Comparison of ENCODE assay signal across 9 mouse cellular contexts in genomic region chr9:98424291-98424690, GRCm38 (mm10). TPM values are rescaled to one million over a fixed set of nuclear protein-coding genes. Genes with fewer than 3 reads are reported as not detected.
DNase-seq lines count a peak whose midpoint lies in the region; ATAC-seq lines count a peak whose summit lies in the region.
"Had no signal": no experiment of that assay in that cellular context is flagged by ENCODE, and none has a peak within 500 bp of the region (broad histone marks: within the 10 kb centered on the region; RNA-seq: fewer than 3 reads in every experiment).

No protein-coding gene starts in this region.

- H3K4me3 ChIP-seq in liver, embryonic 11.5 days (ENCODE audit: low read depth, low read length): peak overlapping the region; percentile 55
- H3K4me3 ChIP-seq in embryonic facial prominence, embryonic 14.5 days (ENCODE audit: low read depth, low read length): peak overlapping the region; percentile 61
- peak overlapping the region; percentile 68 for H3K4me3 ChIP-seq in intestine, embryonic 15.5 days (replicated peaks)
- peak overlapping the region; percentile 56 for H3K4me3 ChIP-seq in neural tube, embryonic 14.5 days (ENCODE audit: low read depth, low read length)

- no peak for ATAC-seq in liver, embryonic 11.5 days (replicated peaks; ENCODE audit: low FRiP score)
- no peak for ATAC-seq in embryonic facial prominence, embryonic 14.5 days (ENCODE audit: low read depth)
- ATAC-seq in intestine, embryonic 15.5 days: 0 out of 2 replicates have a peak, but pooled peaks have one; percentile 1
- no peak for ATAC-seq in neural tube, embryonic 14.5 days (ENCODE audit: low read depth)
- ATAC-seq: activated CD4-positive, CD25-positive, alpha-beta regulatory T cell, adult 4 months had no signal

- peak overlapping the region; percentile 77 for H3K4me2 ChIP-seq in liver, embryonic 11.5 days
- H3K4me2 ChIP-seq in embryonic facial prominence, embryonic 14.5 days (ENCODE audit: low read depth, low read length): peak overlapping the region; percentile 83
- H3K4me2 ChIP-seq in intestine, embryonic 15.5 days (replicated peaks): peak overlapping the region; percentile 90
- H3K4me2 ChIP-seq in neural tube, embryonic 14.5 days (ENCODE audit: low read depth, low read length): peak overlapping the region; percentile 71

- H3K4me1 ChIP-seq in liver, embryonic 11.5 days (replicated peaks; ENCODE audit: control insufficient read depth, insufficient read depth, low read length): peaks cover 28% of the 10 kb centered on the region
- peaks cover 37% of the 10 kb centered on the region for H3K4me1 ChIP-seq in embryonic facial prominence, embryonic 14.5 days (ENCODE audit: control insufficient read depth, insufficient read depth, low read length)
- peaks cover 43% of the 10 kb centered on the region for H3K4me1 ChIP-seq in intestine, embryonic 15.5 days (replicated peaks)
- H3K4me1 ChIP-seq in neural tube, embryonic 14.5 days (ENCODE audit: control insufficient read depth, insufficient read depth, low read length): peaks cover 16% of the 10 kb centered on the region

- H3K9me3 ChIP-seq in liver, embryonic 11.5 days (ENCODE audit: control insufficient read depth, low read length): no peaks in the 10 kb centered on the region
- H3K9me3 ChIP-seq in embryonic facial prominence, embryonic 14.5 days (ENCODE audit: control insufficient read depth, low read length): no peaks in the 10 kb centered on the region
- no peaks in the 10 kb centered on the region for H3K9me3 ChIP-seq in intestine, embryonic 15.5 days
- H3K9me3 ChIP-seq in neural tube, embryonic 14.5 days (ENCODE audit: control insufficient read depth, low read length): no peaks in the 10 kb centered on the region

- DNase-seq in liver, embryonic 11.5 days (ENCODE audit: low spot score): no peak
- DNase-seq in liver: no peak
- peak; percentile 31 for DNase-seq in embryonic facial prominence, embryonic 14.5 days (ENCODE audit: low spot score)
- DNase-seq in adrenal gland, postnatal 36 days: no peak
- DNase-seq in left cerebral cortex, adult 11 months (ENCODE audit: low spot score): no peak
- DNase-seq in frontal cortex, adult 2 months (ENCODE audit: extremely low spot score in 1 of 2, low spot score in 1 of 2): no peak

- H3K27me3 ChIP-seq in liver, embryonic 11.5 days (replicated peaks; ENCODE audit: control insufficient read depth, insufficient read depth, low read length): peaks cover 9% of the 10 kb centered on the region; the same call in 1 of the 2 replicates
- H3K27me3 ChIP-seq in embryonic facial prominence, embryonic 14.5 days (replicated peaks; ENCODE audit: control insufficient read depth, insufficient read depth, low read length): no peaks in the 10 kb centered on the region
- H3K27me3 ChIP-seq in intestine, embryonic 15.5 days (replicated peaks): no peaks in the 10 kb centered on the region
- no peaks in the 10 kb centered on the region for H3K27me3 ChIP-seq in neural tube, embryonic 14.5 days (ENCODE audit: control insufficient read depth, insufficient read depth, low read length)

- H3K9ac ChIP-seq in liver, embryonic 11.5 days (ENCODE audit: low read depth, low read length): peak overlapping the region; percentile 65; the same call in 1 of the 2 replicates
- peak overlapping the region; percentile 73 for H3K9ac ChIP-seq in embryonic facial prominence, embryonic 14.5 days (ENCODE audit: low read depth, low read length)
- peak overlapping the region; percentile 62; the same call in 1 of the 2 replicates for H3K9ac ChIP-seq in intestine, embryonic 15.5 days
- peak overlapping the region; percentile 60 for H3K9ac ChIP-seq in neural tube, embryonic 14.5 days (replicated peaks; ENCODE audit: low read depth, low read length)

- 5% methylated on average over 8 of the region's 8 CpGs for WGBS in liver, embryonic 11.5 days
- WGBS in embryonic facial prominence, embryonic 14.5 days: 1% methylated on average over 8 of the region's 8 CpGs
- 7% methylated on average over 8 of the region's 8 CpGs for WGBS in intestine, embryonic 15.5 days
- WGBS in neural tube, embryonic 14.5 days: 2% methylated on average over 8 of the region's 8 CpGs

- peak overlapping the region; percentile 8; the same call in 1 of the 2 replicates for H3K27ac ChIP-seq in liver, embryonic 11.5 days (ENCODE audit: low read depth, low read length)
- no peak overlapping the region for H3K27ac ChIP-seq in embryonic facial prominence, embryonic 14.5 days (replicated peaks; ENCODE audit: low read depth, low read length)
- H3K27ac ChIP-seq in intestine, embryonic 15.5 days: no peak overlapping the region
- H3K27ac ChIP-seq in neural tube, embryonic 14.5 days (ENCODE audit: low read depth, low read length): peak overlapping the region; percentile 73

- H3K36me3 ChIP-seq in liver, embryonic 11.5 days (ENCODE audit: control insufficient read depth, insufficient read depth, low read length): no peaks in the 10 kb centered on the region
- H3K36me3 ChIP-seq in embryonic facial prominence, embryonic 14.5 days (ENCODE audit: control insufficient read depth, insufficient read depth, low read length): no peaks in the 10 kb centered on the region
- H3K36me3 ChIP-seq in intestine, embryonic 15.5 days: no peaks in the 10 kb centered on the region
- H3K36me3 ChIP-seq in neural tube, embryonic 14.5 days (ENCODE audit: control insufficient read depth, insufficient read depth, low read length): no peaks in the 10 kb centered on the region

RNA-seq across cellular contexts. Expression of gene Rbp1, which starts 1.5 kb away (rescaled TPM):
- 49.7 and 54.1 TPM in 2 replicates for polyA plus RNA-seq in liver, embryonic 11.5 days (2014; fragmentation: Nextera tagmentation; extraction: Ambion mirVana)
- 60.5 and 64.8 TPM in 2 replicates for polyA plus RNA-seq in embryonic facial prominence, embryonic 14.5 days (2014; fragmentation: Nextera tagmentation; extraction: Ambion mirVana)
- polyA plus RNA-seq in intestine, embryonic 15.5 days (2015; fragmentation: Nextera tagmentation; extraction: Ambion mirVana): 62.8 and 66.5 TPM in 2 replicates
- polyA plus RNA-seq in neural tube, embryonic 14.5 days (2014; fragmentation: Nextera tagmentation; extraction: Ambion mirVana): 49.1 and 94.7 TPM in 2 replicates
- total RNA-seq in adrenal gland, postnatal 36 days (2021): 1 to 10 TPM; 5.5 to 5.9 TPM
- polyA plus RNA-seq in frontal cortex, adult 2 months (2012; rRNA removed): 20.5 and 22.1 TPM in 2 replicates

Comparison
In these comparisons a context has a peak if more than half of its experiments do, and no peak if none do; other contexts are left out.
1. H3K27ac ChIP-seq: peak in liver, embryonic 11.5 days (single experiment) and neural tube, embryonic 14.5 days (single experiment); none in embryonic facial prominence, embryonic 14.5 days (single experiment) and intestine, embryonic 15.5 days (single experiment).
2. Peak in every context shown above with its lines, with median percentiles within 50 percentile points of each other: H3K4me2 ChIP-seq, H3K4me3 ChIP-seq and H3K9ac ChIP-seq.